Mouse (Mus musculus) erythroblast, adult 5-6 weeks (primary cell): Measurements from ENCODE around the gene Mlst8. TPM values are rescaled to one million over a fixed set of nuclear protein-coding genes. Genes with fewer than 3 reads are reported as not detected.

Source experiments
- ATAC-seq: replicated peaks from 2 replicates; pipeline ENCODE4 v1.8.0; 2016; ENCODE audit warnings: moderate number of reproducible peaks, mild to moderate bottlenecking, moderate TSS enrichment, inconsistent platforms; ENCODE audit not compliant: poor library complexity, low FRiP score, severe bottlenecking
- total RNA-seq, 2 experiments: library from RNA; stranded (forward) in 1 of 2; stranded (reverse) in 1 of 2; fragments of 150-400 nt in 1 of 2; fragments of 200-764, 138-1000 nt in 1 of 2; gene quantifications; 2 replicates each; pipeline versions ENCODE4 v1.2.3 to v1.2.4; 2015 to 2017; ENCODE audit warnings: low replicate concordance in 2 of 2

Gene Mlst8
- total RNA-seq, 2 experiments from 2014 or later = 5.5 to 15.8 TPM

- ATAC-seq = no peak
These were observed 11.5 kb upstream of the Mlst8 start for GRCm38 (mm10) chr17:24490399-24490798.

GRCm38 (mm10) chr17:24489265-24490030 is 10.6 kb upstream of the Mlst8 start:
- no peak for ATAC-seq

DNA sequence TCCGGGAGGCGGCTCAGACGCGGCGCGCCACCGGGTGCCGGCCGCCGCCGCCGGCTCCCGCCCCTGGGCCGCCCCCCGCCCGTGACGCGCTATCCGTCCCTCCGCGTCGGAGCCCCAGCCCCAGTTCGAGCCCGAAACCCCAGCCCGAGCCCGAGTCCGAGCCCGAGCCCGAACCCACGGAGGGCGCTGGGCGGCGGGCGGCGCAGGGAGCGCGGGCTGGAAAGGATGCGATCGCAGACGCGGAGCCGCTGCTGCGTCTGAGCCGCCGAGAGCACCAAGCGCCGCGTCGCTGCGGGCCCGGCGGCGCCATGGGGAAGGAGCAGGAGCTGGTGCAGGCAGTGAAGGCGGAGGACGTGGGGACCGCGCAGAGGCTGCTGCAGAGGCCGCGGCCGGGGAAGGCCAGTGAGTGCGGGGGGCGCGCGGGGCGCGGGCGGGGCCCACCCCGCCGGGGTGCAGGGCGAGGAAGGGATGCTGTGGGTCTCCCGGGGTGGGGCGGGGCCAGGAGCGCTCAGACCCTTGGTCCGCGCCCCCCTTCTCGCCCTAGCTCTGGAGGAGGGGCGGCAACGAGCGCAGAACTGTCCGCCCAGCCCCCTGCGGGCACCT is 9.9 kb upstream of the Mlst8 start:
- no peak for ATAC-seq

DNA sequence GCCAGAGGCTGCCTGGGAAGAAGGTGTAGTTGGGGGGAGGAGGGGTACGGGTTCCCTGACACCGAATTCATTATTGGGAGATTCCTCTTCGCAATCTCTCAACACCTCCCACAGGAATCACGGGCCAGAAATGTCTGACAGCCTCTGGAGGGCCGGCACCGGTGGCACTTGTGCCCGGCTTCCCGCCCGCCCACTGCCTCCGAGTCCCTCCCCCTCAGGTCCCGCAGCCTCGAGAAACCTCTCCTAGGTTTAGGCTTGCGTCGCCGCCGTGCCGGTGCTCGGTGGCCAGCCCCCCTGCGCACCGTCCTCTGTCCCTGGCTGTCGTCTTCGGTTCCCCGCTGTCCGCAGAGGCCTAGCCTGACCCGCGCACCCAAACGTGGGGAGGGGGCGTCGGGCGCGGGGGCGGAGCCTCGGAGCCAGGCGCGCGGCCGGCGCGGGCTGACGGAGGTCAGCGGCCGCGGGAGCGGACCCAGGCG is 9.3 kb upstream of the Mlst8 start, which contains the start of gene Caskin1:
Caskin1 (plus strand) TSS at position 416 of the 476 bp plus-strand sequence.
- ATAC-seq = no peak

GRCm38 (mm10) chr17:24485090-24485860 is 6.4 kb upstream of the Mlst8 start:
- no peak for ATAC-seq

- ATAC-seq = no peak
These were observed 4.6 kb upstream of the Mlst8 start for GRCm38 (mm10) chr17:24483495-24483894.

DNA sequence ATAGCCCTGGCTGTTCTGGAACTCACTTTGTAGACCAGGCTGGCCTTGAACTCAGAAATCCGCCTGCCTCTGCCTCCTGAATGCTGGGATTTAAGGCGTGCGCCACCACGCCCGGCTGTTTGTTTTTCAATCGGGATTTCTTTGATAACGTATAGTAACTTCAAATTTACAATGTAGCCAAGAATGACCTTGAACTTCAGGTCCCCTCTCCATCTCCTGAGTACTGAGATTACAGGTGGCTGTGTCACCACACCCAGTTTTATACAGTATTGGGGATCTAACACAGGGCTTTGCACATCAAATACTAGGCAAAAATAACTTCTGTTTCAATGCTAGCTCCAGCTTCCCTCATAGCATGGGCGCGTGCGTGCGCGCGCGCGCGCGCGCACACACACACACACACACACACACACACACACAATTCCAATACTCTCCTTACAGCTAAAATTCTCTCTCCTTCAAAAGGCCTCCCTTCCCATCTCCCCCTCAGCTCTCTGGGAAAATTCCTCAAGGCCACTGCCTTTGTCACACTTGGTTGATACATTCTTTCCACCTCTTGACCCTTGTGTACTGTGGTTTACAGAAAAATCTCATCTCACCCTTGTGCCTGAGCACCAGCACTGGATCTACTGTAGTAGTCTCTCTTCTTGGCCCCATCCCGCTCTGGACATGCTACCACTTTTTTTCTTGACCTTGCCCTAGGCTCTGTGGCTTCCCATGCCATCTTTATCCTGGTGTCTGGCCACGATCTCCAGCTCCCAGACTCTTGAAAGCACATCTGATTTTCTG is 2.3 kb upstream of the Mlst8 start:
- ATAC-seq = no peak

- ATAC-seq = no peak
These were observed 1.4 kb upstream of the Mlst8 start for GRCm38 (mm10) chr17:24480201-24480826.

DNA sequence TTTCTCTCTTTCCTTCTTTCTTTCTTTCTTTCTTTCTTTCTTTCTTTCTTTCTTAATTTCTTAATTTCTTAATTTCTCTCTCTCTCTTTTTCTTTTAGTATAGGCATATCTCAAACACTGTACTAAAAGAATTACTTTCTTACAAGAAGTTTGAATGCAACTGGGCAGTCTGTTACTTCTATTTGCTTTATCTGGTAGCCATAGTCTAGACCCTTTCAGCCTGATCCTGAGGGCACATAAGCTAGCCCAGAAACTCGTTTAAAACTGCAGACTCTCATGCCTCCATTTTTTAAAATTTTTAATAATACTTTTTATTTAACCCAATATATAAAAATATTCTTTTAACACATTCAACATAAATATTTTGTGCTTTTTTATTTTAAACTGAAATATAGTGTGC is 553 bp upstream of the Mlst8 start:
- no peak for ATAC-seq

- ATAC-seq = peak; percentile 8
These were observed 785 bp downstream of the Mlst8 start for GRCm38 (mm10) chr17:24477985-24478600.

- no peak for ATAC-seq
These were observed 1.6 kb downstream of the Mlst8 start for GRCm38 (mm10) chr17:24477053-24477984.

GRCm38 (mm10) chr17:24476022-24476776 is 2.7 kb downstream of the Mlst8 start:
- no peak for ATAC-seq

DNA sequence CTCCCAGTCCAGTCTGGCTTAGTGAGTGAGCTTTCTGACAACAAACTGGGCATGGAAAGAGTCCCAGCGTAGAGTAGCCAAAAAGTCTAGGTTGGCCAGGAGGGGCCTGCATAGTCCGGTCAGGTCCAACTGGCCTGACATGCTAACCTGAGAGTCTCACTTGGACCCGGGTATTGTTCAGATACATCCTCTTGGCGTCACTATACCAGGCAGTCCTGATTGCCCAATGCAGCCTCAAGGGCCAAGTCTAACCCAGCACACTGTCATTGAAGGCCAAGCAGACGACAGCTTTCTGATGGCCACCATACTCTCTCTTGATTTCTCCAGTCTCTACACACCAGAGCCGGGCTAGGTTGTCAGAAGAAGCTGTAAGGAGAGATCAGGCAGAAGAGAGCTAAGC is 3.3 kb downstream of the Mlst8 start:
- ATAC-seq = no peak

DNA sequence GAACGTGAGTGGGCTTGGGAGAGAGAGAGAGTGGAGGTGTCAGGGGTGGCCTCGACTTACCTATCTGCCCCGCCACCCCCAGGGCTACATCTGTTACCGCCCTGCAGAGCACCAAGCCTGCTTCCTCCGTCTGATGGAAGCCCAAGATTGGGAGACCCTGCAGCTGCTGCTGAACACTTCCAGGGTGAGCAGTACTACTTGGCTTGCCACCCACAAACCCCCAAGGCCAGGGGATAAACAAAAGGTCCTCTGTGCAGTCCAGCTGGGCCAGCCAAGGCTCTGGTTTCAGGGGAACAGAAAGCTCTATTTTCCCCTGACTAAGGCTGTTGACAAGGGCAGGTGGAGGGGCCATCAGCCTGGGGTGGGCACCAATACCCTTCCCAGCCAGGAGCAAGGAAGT is 4.3 kb downstream of the Mlst8 start:
- no peak for ATAC-seq

GRCm38 (mm10) chr17:24473612-24474275 is 5.1 kb downstream of the Mlst8 start, which contains the start of gene Bricd5:
Gene Bricd5, plus strand, starts transcription at chr17:24473884.
- ATAC-seq = no peak

DNA sequence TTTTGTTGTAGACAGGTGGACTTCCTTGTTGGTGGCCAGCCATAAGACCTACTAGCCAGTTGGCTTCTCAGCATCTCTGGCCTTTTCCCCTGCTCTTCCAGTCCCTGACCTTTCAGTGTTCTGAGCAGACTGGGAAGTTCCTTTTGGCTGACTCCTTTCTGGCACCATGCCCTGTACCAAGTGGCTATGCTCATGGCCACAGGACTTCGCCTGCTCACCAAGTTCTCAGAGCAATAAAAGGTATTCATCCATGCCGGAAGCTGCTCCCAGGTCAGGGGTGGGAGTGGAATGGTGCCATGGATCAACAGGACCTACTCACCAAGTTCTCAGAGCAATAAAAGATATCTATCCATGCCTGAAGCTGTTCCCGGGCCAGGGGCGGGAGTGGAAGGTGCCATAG is 6.4 kb downstream of the Mlst8 start:
- ATAC-seq = no peak
